Mouse (Mus musculus) bone marrow macrophage, adult 2 months (primary cell): ENCODE measurements around the gene Adamts17. TPM values are rescaled to one million over a fixed set of nuclear protein-coding genes. Genes with fewer than 3 reads are reported as not detected.

Source experiments
- H3K27ac ChIP-seq: 2 replicates; pipeline ENCODE4 v1.5.1; 2012; ENCODE audit warnings: low read depth, low read length; ENCODE audit not compliant: insufficient read depth
- H3K4me1 ChIP-seq: 2 replicates; pipeline ENCODE4 v1.6.1; 2012; ENCODE audit warnings: low read length; ENCODE audit not compliant: control insufficient read depth, insufficient read depth
- H3K4me3 ChIP-seq: 2 replicates; pipeline ENCODE4 v1.5.1; 2012; ENCODE audit warnings: mild to moderate bottlenecking, low read length, moderate library complexity; ENCODE audit not compliant: insufficient read depth
- CTCF ChIP-seq: IDR thresholded peaks from 2 replicates; pipeline ENCODE4 v1.5.1; 2012; ENCODE audit warnings: low read depth, mild to moderate bottlenecking, low read length, moderate library complexity
- POLR2A ChIP-seq: IDR thresholded peaks from 2 replicates; pipeline ENCODE4 v1.6.1; 2012; ENCODE audit warnings: mild to moderate bottlenecking, low read depth, low read length, borderline replicate concordance
- polyA plus RNA-seq: library from polyadenylated mRNA; stranded (reverse); fragments of >200 nt; gene quantifications from 2 replicates; pipeline ENCODE4 v1.2.4, GENCODE M21; 2012; ENCODE audit not compliant: missing spikeins, insufficient read depth, insufficient read length

Adamts17 gene
- polyA plus RNA-seq, 1 experiment: not detected

- no peak overlapping the region for H3K27ac ChIP-seq
- no peak overlapping the region for H3K4me3 ChIP-seq
- no peaks in the 10 kb centered on the region for H3K4me1 ChIP-seq
- no peak for TF ChIP-seq POLR2A
- TF ChIP-seq CTCF: no peak
Observed at GRCm38 (mm10) chr7:66963541-66963940, 124.0 kb downstream of the Adamts17 start.

- no peaks in the 10 kb centered on the region for H3K4me1 ChIP-seq
- no peak overlapping the region for H3K4me3 ChIP-seq
- TF ChIP-seq CTCF: no peak
- no peak for TF ChIP-seq POLR2A
- no peak overlapping the region for H3K27ac ChIP-seq
Observed at GRCm38 (mm10) chr7:66966541-66967205, 127.1 kb downstream of the Adamts17 start.

GRCm38 (mm10) chr7:66967206-66967919, 127.8 kb downstream of the Adamts17 start:
- Histone ChIP-seq H3K27ac (no peak overlapping the region), H3K4me1 (no peaks in the 10 kb centered on the region), H3K4me3 (no peak overlapping the region)
- TF ChIP-seq POLR2A (no peak), CTCF (no peak)

- no peaks in the 10 kb centered on the region for H3K4me1 ChIP-seq
- no peak overlapping the region for H3K4me3 ChIP-seq
- no peak for TF ChIP-seq POLR2A
- TF ChIP-seq CTCF: no peak
- no peak overlapping the region for H3K27ac ChIP-seq
Observed at GRCm38 (mm10) chr7:66968661-66969060, 129.1 kb downstream of the Adamts17 start.

GRCm38 (mm10) chr7:66969199-66969598, 129.7 kb downstream of the Adamts17 start:
- Histone ChIP-seq H3K4me1 (no peaks in the 10 kb centered on the region), H3K4me3 (no peak overlapping the region), H3K27ac (no peak overlapping the region)
- TF ChIP-seq CTCF (no peak), POLR2A (no peak)

- no peak overlapping the region for H3K4me3 ChIP-seq
- TF ChIP-seq POLR2A (no peak), CTCF (no peak)
- H3K4me1 ChIP-seq: no peaks in the 10 kb centered on the region
- H3K27ac ChIP-seq: no peak overlapping the region
Observed at GRCm38 (mm10) chr7:66970235-66970634, 130.7 kb downstream of the Adamts17 start.

GRCm38 (mm10) chr7:66970974-66971373, 131.4 kb downstream of the Adamts17 start:
- Histone ChIP-seq H3K4me1 (no peaks in the 10 kb centered on the region), H3K4me3 (no peak overlapping the region), H3K27ac (no peak overlapping the region)
- no peak for TF ChIP-seq POLR2A
- no peak for TF ChIP-seq CTCF

- no peak for TF ChIP-seq POLR2A
- TF ChIP-seq CTCF: no peak
- Histone ChIP-seq H3K27ac (no peak overlapping the region), H3K4me1 (no peaks in the 10 kb centered on the region), H3K4me3 (no peak overlapping the region)
Observed at GRCm38 (mm10) chr7:66974859-66975258, 135.3 kb downstream of the Adamts17 start.

GRCm38 (mm10) chr7:66976371-66976770, 136.8 kb downstream of the Adamts17 start:
- H3K4me3 ChIP-seq: no peak overlapping the region
- no peak for TF ChIP-seq POLR2A
- TF ChIP-seq CTCF: no peak
- H3K27ac ChIP-seq: no peak overlapping the region
- H3K4me1 ChIP-seq: no peaks in the 10 kb centered on the region

- no peaks in the 10 kb centered on the region for H3K4me1 ChIP-seq
- no peak overlapping the region for H3K4me3 ChIP-seq
- no peak overlapping the region for H3K27ac ChIP-seq
- TF ChIP-seq POLR2A (no peak), CTCF (no peak)
Observed at GRCm38 (mm10) chr7:66981591-66981990, 142.1 kb downstream of the Adamts17 start.

GRCm38 (mm10) chr7:66982084-66982483, 142.5 kb downstream of the Adamts17 start:
- no peak overlapping the region for H3K27ac ChIP-seq
- TF ChIP-seq POLR2A (no peak), CTCF (no peak)
- no peaks in the 10 kb centered on the region for H3K4me1 ChIP-seq
- no peak overlapping the region for H3K4me3 ChIP-seq
